Comparison of ENCODE assay signal across 8 mouse cellular contexts in the genomic region with DNA sequence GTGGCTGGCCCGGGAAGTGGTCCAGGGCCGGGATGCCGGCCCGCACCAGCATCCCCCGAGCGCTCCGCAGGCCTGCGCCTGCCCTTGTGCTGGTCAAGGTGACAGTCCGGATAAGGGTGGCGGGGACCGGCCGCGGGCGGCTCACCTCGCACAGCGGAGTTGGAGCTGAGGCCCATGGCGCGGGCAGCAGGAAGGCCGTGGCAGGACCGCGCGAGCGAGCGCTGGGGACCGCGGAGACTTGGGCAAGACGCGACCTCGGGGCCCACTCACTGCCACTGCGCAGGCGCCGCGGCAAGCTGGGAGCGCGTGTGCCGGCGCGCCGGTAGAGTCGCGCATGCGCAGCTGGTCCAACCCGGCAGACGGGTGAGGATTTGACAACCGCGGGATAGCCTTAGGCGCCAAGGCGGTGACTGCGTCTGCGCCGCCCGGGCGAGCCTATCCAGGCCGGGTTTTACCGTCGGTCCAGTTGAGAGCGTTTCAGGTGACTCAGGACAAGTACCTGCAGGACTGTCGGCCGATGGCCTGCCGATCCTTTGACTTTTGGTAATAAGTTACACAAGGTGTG. TPM values are rescaled to one million over a fixed set of nuclear protein-coding genes. Genes with fewer than 3 reads are reported as not detected.
DNase-seq lines count a peak whose midpoint lies in the region; ATAC-seq and TF ChIP-seq lines count a peak whose summit lies in the region.

Gene Cisd1 (minus strand): TSS at position 376 of the 565 bp plus-strand sequence.

- TF ChIP-seq EP300 in CH12.LX (IDR thresholded peaks at IDR 0.05; ENCODE audit: low read length): no peak
- TF ChIP-seq EP300 in heart, postnatal 0 days (IDR thresholded peaks at IDR 0.05; ENCODE audit: low read depth): no peak

- H3K4me3 ChIP-seq in CH12.LX (replicated peaks in 1 of 3; ENCODE audit: low read depth in 2 of 3, low read length in 2 of 3, poor library complexity in 1 of 3): peak within 1 kb of the TSS; percentile 51 to 89 (median 80)
- H3K4me3 ChIP-seq in forebrain, embryonic 12.5 days (replicated peaks): peak within 1 kb of the TSS; percentile 77
- H3K4me3 ChIP-seq in heart, postnatal 0 days (ENCODE audit: low read depth, low read length): peak within 1 kb of the TSS; percentile 95
- H3K4me3 ChIP-seq in liver, embryonic 16.5 days (ENCODE audit: low read depth, low read length): peak within 1 kb of the TSS; percentile 94
- peak within 1 kb of the TSS; percentile 57 for H3K4me3 ChIP-seq in neural tube, embryonic 13.5 days
- peak within 1 kb of the TSS; percentile 85 for H3K4me3 ChIP-seq in testis, adult 2 months (ENCODE audit: control insufficient read depth, low read depth, low read length)

- TF ChIP-seq RAD21 in CH12.LX (IDR thresholded peaks at IDR 0.05; ENCODE audit: low read depth, low read length): no peak

- peak; percentile 83 for ATAC-seq in forebrain, embryonic 12.5 days (ENCODE audit: low FRiP score)
- peak; percentile 85 for ATAC-seq in heart, postnatal 0 days (ENCODE audit: insufficient read depth, low read depth)
- peak; percentile 73 for ATAC-seq in liver, embryonic 16.5 days (ENCODE audit: low read depth)
- peak; percentile 64 for ATAC-seq in neural tube, embryonic 13.5 days (ENCODE audit: low read depth)

- DNase-seq in CH12.LX (ENCODE audit: extremely low read depth): peak; percentile 91
- peak; percentile 83 for DNase-seq in c-Kit-positive CD71-positive TER-119-negative erythroid progenitor cells, embryonic 14.5 days (ENCODE audit: low read depth)
- peak; percentile 93 for DNase-seq in heart, postnatal 0 days (ENCODE audit: low spot score)
- peak; percentile 93 to 97 for DNase-seq in kidney, postnatal 4 days

- H3K27me3 ChIP-seq in CH12.LX (replicated peaks): no peaks in the 10 kb centered on the region
- no peaks in the 10 kb centered on the region for H3K27me3 ChIP-seq in forebrain, embryonic 12.5 days
- no peaks in the 10 kb centered on the region for H3K27me3 ChIP-seq in heart, postnatal 0 days (ENCODE audit: control insufficient read depth, insufficient read depth, low read length)
- H3K27me3 ChIP-seq in liver, embryonic 16.5 days (ENCODE audit: control insufficient read depth, insufficient read depth, low read depth, low read length): no peaks in the 10 kb centered on the region
- H3K27me3 ChIP-seq in neural tube, embryonic 13.5 days: no peaks in the 10 kb centered on the region
- H3K27me3 ChIP-seq in testis, adult 2 months (ENCODE audit: control insufficient read depth, insufficient read depth, low read length): no peaks in the 10 kb centered on the region

- peaks cover 29% of the 10 kb centered on the region for H3K79me2 ChIP-seq in CH12.LX (replicated peaks; ENCODE audit: control insufficient read depth, extremely low read depth, insufficient read depth, poor library complexity, severe bottlenecking)

- peak within 1 kb of the TSS; percentile 35 for H3K27ac ChIP-seq in CH12.LX (ENCODE audit: insufficient read depth, low read depth)
- peak within 1 kb of the TSS; percentile 70 for H3K27ac ChIP-seq in forebrain, embryonic 12.5 days
- H3K27ac ChIP-seq in heart, postnatal 0 days (ENCODE audit: low read depth): peak within 1 kb of the TSS; percentile 87
- peak within 1 kb of the TSS; percentile 83 for H3K27ac ChIP-seq in liver, embryonic 16.5 days (ENCODE audit: low read length)
- peak within 1 kb of the TSS; percentile 68 for H3K27ac ChIP-seq in neural tube, embryonic 13.5 days (replicated peaks)
- H3K27ac ChIP-seq in testis, adult 2 months (ENCODE audit: control insufficient read depth, insufficient read depth, low read depth, low read length): peak within 1 kb of the TSS; percentile 73

- dilution Hi-C loops in CH12.LX (cut with MboI; ENCODE audit: extremely low pct_ligation_motif_present, extremely low pct_unique_long_range_greater_than_20kb, low sequenced_read_pairs): no loop called here

- WGBS in forebrain, embryonic 12.5 days: under 1% methylated on average over 60 of the region's 60 CpGs
- under 1% methylated on average over 59 of the region's 60 CpGs for WGBS in heart, postnatal 0 days
- WGBS in liver, embryonic 16.5 days (ENCODE audit: insufficient replicate concordance): under 1% methylated on average over 60 of the region's 60 CpGs
- WGBS in neural tube, embryonic 13.5 days: under 1% methylated on average over 60 of the region's 60 CpGs

- H3K9me3 ChIP-seq in CH12.LX (replicated peaks; ENCODE audit: low read length): no peaks in the 10 kb centered on the region
- H3K9me3 ChIP-seq in forebrain, embryonic 12.5 days: no peaks in the 10 kb centered on the region
- H3K9me3 ChIP-seq in heart, postnatal 0 days (replicated peaks; ENCODE audit: control insufficient read depth, low read length): no peaks in the 10 kb centered on the region
- no peaks in the 10 kb centered on the region for H3K9me3 ChIP-seq in liver, embryonic 16.5 days (replicated peaks; ENCODE audit: control insufficient read depth, low read length)
- H3K9me3 ChIP-seq in neural tube, embryonic 13.5 days: no peaks in the 10 kb centered on the region

- TF ChIP-seq CTCF in CH12.LX (conservative IDR thresholded peaks at IDR 0.05 in 1 of 2, IDR thresholded peaks at IDR 0.05 in 1 of 2; ENCODE audit: low read depth in 2 of 2, low read length in 2 of 2): no peak
- TF ChIP-seq CTCF in heart, postnatal 0 days (IDR thresholded peaks at IDR 0.05; ENCODE audit: low read depth): no peak
- no peak for TF ChIP-seq CTCF in testis, adult 2 months (IDR thresholded peaks at IDR 0.05; ENCODE audit: control insufficient read depth, insufficient read depth, insufficient replicate concordance, low read depth, low read length)

- peak within 1 kb of the TSS; percentile 94 for H3K4me2 ChIP-seq in CH12.LX (ENCODE audit: insufficient read depth, low read depth, poor library complexity, severe bottlenecking)
- H3K4me2 ChIP-seq in forebrain, embryonic 12.5 days: peak within 1 kb of the TSS; percentile 55
- peak within 1 kb of the TSS; percentile 91 for H3K4me2 ChIP-seq in heart, postnatal 0 days (ENCODE audit: low read depth, low read length)
- H3K4me2 ChIP-seq in liver, embryonic 16.5 days (ENCODE audit: low read depth, low read length): peak within 1 kb of the TSS; percentile 91
- peak within 1 kb of the TSS; percentile 61 for H3K4me2 ChIP-seq in neural tube, embryonic 13.5 days

- in situ Hi-C loops in CH12.LX (cut with MboI; ENCODE audit: low pct_ligation_motif_present, low pct_unique_long_range_greater_than_20kb, low sequenced_read_pairs): loop anchor here (10.0 kb wide), 1 partner anchor 50 kb away; no protein-coding TSS in a partner anchor

- peak within 1 kb of the TSS; percentile 61 for H3K9ac ChIP-seq in CH12.LX (ENCODE audit: insufficient read depth, low read depth)
- peak within 1 kb of the TSS; percentile 86 for H3K9ac ChIP-seq in forebrain, embryonic 12.5 days
- H3K9ac ChIP-seq in heart, postnatal 0 days (replicated peaks; ENCODE audit: low read depth, low read length): peak within 1 kb of the TSS; percentile 88
- peak within 1 kb of the TSS; percentile 93 for H3K9ac ChIP-seq in liver, embryonic 16.5 days (ENCODE audit: low read depth, low read length)
- H3K9ac ChIP-seq in neural tube, embryonic 13.5 days: peak within 1 kb of the TSS; percentile 79

- TF ChIP-seq POLR2A in CH12.LX (IDR thresholded peaks at IDR 0.05; ENCODE audit: low read depth, low read length): peak; percentile 82
- peak; percentile 74 for TF ChIP-seq POLR2A in testis, adult 2 months (IDR thresholded peaks at IDR 0.05; ENCODE audit: control insufficient read depth, low read depth, low read length)

- peaks cover 2 to 58% of the 10 kb centered on the region in 2 experiments; a peak in 2 of 4 replicates for H3K4me1 ChIP-seq in CH12.LX (ENCODE audit: control insufficient read depth in 1 of 2, insufficient read depth in 2 of 2)
- H3K4me1 ChIP-seq in forebrain, embryonic 12.5 days: peaks cover 34% of the 10 kb centered on the region
- peaks cover 16% of the 10 kb centered on the region for H3K4me1 ChIP-seq in heart, postnatal 0 days (ENCODE audit: control insufficient read depth, insufficient read depth)
- H3K4me1 ChIP-seq in liver, embryonic 16.5 days (ENCODE audit: control insufficient read depth, low read depth, low read length): peaks cover 48% of the 10 kb centered on the region
- peaks cover 46% of the 10 kb centered on the region for H3K4me1 ChIP-seq in neural tube, embryonic 13.5 days (replicated peaks)
- peaks cover 32% of the 10 kb centered on the region for H3K4me1 ChIP-seq in testis, adult 2 months (ENCODE audit: control insufficient read depth, insufficient read depth, low read length)

- peaks cover 3 to 25% of the 10 kb centered on the region in 2 experiments for H3K36me3 ChIP-seq in CH12.LX (replicated peaks in 1 of 2; ENCODE audit: control insufficient read depth in 1 of 2, insufficient read depth in 1 of 2, low read length in 1 of 2)
- H3K36me3 ChIP-seq in forebrain, embryonic 12.5 days (replicated peaks): no peaks in the 10 kb centered on the region
- no peaks in the 10 kb centered on the region for H3K36me3 ChIP-seq in heart, postnatal 0 days (replicated peaks; ENCODE audit: control insufficient read depth, insufficient read depth, low read length)
- H3K36me3 ChIP-seq in liver, embryonic 16.5 days (ENCODE audit: control insufficient read depth, insufficient read depth): no peaks in the 10 kb centered on the region
- H3K36me3 ChIP-seq in neural tube, embryonic 13.5 days: no peaks in the 10 kb centered on the region
- H3K36me3 ChIP-seq in testis, adult 2 months (ENCODE audit: control insufficient read depth, insufficient read depth, low read length): no peaks in the 10 kb centered on the region

TF ChIP-seq in CH12.LX, 34 proteins besides CTCF, POLR2A, EP300 and RAD21 (continues in another document):
- TF ChIP-seq MXI1 (IDR thresholded peaks at IDR 0.05; ENCODE audit: low read depth, low read length): 0 out of 2 replicates have a peak, but pooled peaks have one; percentile 36
- TF ChIP-seq HCFC1 (IDR thresholded peaks at IDR 0.05; ENCODE audit: low read depth, low read length): peak; percentile 68
- no peak for TF ChIP-seq USF1 (IDR thresholded peaks at IDR 0.05; ENCODE audit: low read depth, low read length)
- peak; percentile 67 for TF ChIP-seq ZMIZ1 (IDR thresholded peaks at IDR 0.05; ENCODE audit: low read depth, low read length)
- no peak for TF ChIP-seq ETS1 (conservative IDR thresholded peaks at IDR 0.05; ENCODE audit: low read depth, low read length)
- peak; percentile 60; the same call in 1 of the 2 replicates for TF ChIP-seq TCF12 (IDR thresholded peaks at IDR 0.05; ENCODE audit: low read depth, low read length)

RNA-seq across cellular contexts. Expression of gene Cisd1, which starts in this region (rescaled TPM):
- total RNA-seq in CH12.LX (2012; rRNA removed): 111 and 113 TPM in 2 replicates
- total RNA-seq in CH12.LX (2014; rRNA removed): 100 and 115 TPM in 2 replicates
- 78.9 and 81.8 TPM in 2 replicates for polyA plus RNA-seq in CH12.LX (2012; ENCODE audit: insufficient read length, low read depth)
- polyA plus RNA-seq in forebrain, embryonic 12.5 days (2016; fragmentation: Nextera tagmentation; extraction: Ambion mirVana): 160 and 169 TPM in 2 replicates
- 134 and 170 TPM in 2 replicates for total RNA-seq in heart, postnatal 0 days (2014; rRNA removed; ENCODE audit: low replicate concordance)
- polyA plus RNA-seq in heart, postnatal 0 days (2015; fragmentation: Nextera tagmentation; extraction: Ambion mirVana): 403 and 429 TPM in 2 replicates
- 61.9 and 69.4 TPM in 2 replicates for polyA plus RNA-seq in liver, embryonic 16.5 days (2015; fragmentation: Nextera tagmentation; extraction: Ambion mirVana)
- polyA plus RNA-seq in neural tube, embryonic 13.5 days (2015; fragmentation: Nextera tagmentation; extraction: Ambion mirVana): 242 and 259 TPM in 2 replicates
- polyA plus RNA-seq in testis, adult 2 months (2012; rRNA removed): 35.4 and 42.1 TPM in 2 replicates

Comparison
In these comparisons a context has a peak if more than half of its experiments do, and no peak if none do; other contexts are left out.
1. Peak in every context shown above with its lines: DNase-seq, ATAC-seq, H3K4me3 ChIP-seq and H3K27ac ChIP-seq.
2. H3K27ac ChIP-seq: peak in every context shown above with its lines; median percentile 87 in heart, postnatal 0 days; 83 in liver, embryonic 16.5 days; 73 in testis, adult 2 months; 70 in forebrain, embryonic 12.5 days; 68 in neural tube, embryonic 13.5 days; 35 in CH12.LX.